Mouse (Mus musculus): ENCODE measurements at regions not wholly inside any gene's neighbourhood (a gene's known extent, or its start where the extent isn't known, plus 50 kb on each side); places are given as distances from the start of the nearest gene placed in this dataset.

- H3K9me3 ChIP-seq (ENCODE audit: control insufficient read depth, low read length): no peaks in the 10 kb centered on the region
- no peak overlapping the region for H3K9ac ChIP-seq (ENCODE audit: low read depth, low read length)
- H3K4me1 ChIP-seq (ENCODE audit: control insufficient read depth, insufficient read depth, low read depth, low read length): no peaks in the 10 kb centered on the region
- H3K36me3 ChIP-seq (ENCODE audit: control insufficient read depth, insufficient read depth, low read length): no peaks in the 10 kb centered on the region
- no peak overlapping the region for H3K27ac ChIP-seq (ENCODE audit: low read depth, low read length)
- ATAC-seq: no peak
- 88% methylated on average over 4 of the region's 4 CpGs for WGBS
- H3K27me3 ChIP-seq (replicated peaks; ENCODE audit: control insufficient read depth, insufficient read depth, low read length): no peaks in the 10 kb centered on the region
- no peak overlapping the region for H3K4me2 ChIP-seq (ENCODE audit: low read length)
- no peak overlapping the region for H3K4me3 ChIP-seq (ENCODE audit: low read length)
Observed at GRCm38 (mm10) chr11:18571557-18572209, 447.1 kb downstream of the Meis1 start.

DNA sequence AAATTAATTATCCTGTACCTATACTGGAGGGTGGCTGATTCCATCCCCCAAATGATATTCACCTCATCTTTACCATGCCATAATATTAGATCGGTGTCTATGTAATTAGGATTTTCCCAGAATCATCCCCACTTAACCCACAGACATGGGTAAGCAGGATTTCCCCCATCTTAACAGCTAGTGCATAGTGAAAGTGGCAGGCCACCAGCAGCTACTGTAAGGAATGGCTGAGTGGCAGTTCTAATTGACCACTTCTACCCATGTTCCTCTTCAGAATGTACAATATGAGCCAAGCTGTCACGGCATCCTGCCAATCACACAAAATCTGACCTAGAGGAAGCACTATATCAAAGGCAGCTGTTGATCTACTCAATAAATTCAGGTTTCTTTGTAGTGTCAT lies 455.8 kb downstream of the Meis1 start:
- H3K4me2 ChIP-seq (ENCODE audit: low read length): no peak overlapping the region
- H3K9ac ChIP-seq (ENCODE audit: low read depth, low read length): no peak overlapping the region
- no peaks in the 10 kb centered on the region for H3K27me3 ChIP-seq (replicated peaks; ENCODE audit: control insufficient read depth, insufficient read depth, low read length)
- no peaks in the 10 kb centered on the region for H3K36me3 ChIP-seq (ENCODE audit: control insufficient read depth, insufficient read depth, low read length)
- no peak overlapping the region for H3K4me3 ChIP-seq (ENCODE audit: low read length)
- WGBS: 87% methylated on average over 2 of the region's 2 CpGs
- ATAC-seq: no peak
- no peaks in the 10 kb centered on the region for H3K9me3 ChIP-seq (ENCODE audit: control insufficient read depth, low read length)
- no peaks in the 10 kb centered on the region for H3K4me1 ChIP-seq (ENCODE audit: control insufficient read depth, insufficient read depth, low read depth, low read length)
- H3K27ac ChIP-seq (ENCODE audit: low read depth, low read length): no peak overlapping the region

- Histone ChIP-seq H3K36me3 (ENCODE audit: control insufficient read depth, insufficient read depth, low read length) (no peaks in the 10 kb centered on the region), H3K4me3 (ENCODE audit: low read length) (no peak overlapping the region), H3K9me3 (ENCODE audit: control insufficient read depth, low read length) (no peaks in the 10 kb centered on the region), H3K4me1 (ENCODE audit: control insufficient read depth, insufficient read depth, low read depth, low read length) (0 out of 2 replicates have a peak, but pooled peaks cover 2% of the 10 kb centered on the region), H3K4me2 (ENCODE audit: low read length) (no peak overlapping the region), H3K27ac (ENCODE audit: low read depth, low read length) (no peak overlapping the region), H3K27me3 (replicated peaks; ENCODE audit: control insufficient read depth, insufficient read depth, low read length) (no peaks in the 10 kb centered on the region), H3K9ac (ENCODE audit: low read depth, low read length) (no peak overlapping the region)
- no peak for ATAC-seq
- WGBS: 26% methylated on average over 4 of the region's 4 CpGs
Observed at GRCm38 (mm10) chr11:18558665-18559064, 460.1 kb downstream of the Meis1 start.

DNA sequence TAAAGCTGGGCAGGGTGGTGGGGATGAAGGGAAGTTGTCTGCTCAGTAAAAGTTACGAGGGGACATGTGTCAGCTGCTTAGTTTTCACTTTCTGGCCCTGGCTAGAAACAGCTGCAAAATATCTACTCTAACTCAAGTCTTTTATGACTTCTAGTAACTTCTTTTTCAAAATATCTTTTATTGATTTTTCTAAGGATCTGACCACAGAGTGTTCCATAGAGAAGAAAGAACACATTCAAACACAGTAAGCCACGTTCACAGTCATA lies 483.3 kb downstream of the Meis1 start:
- Histone ChIP-seq H3K9ac (ENCODE audit: low read depth, low read length) (no peak overlapping the region), H3K36me3 (ENCODE audit: control insufficient read depth, insufficient read depth, low read length) (no peaks in the 10 kb centered on the region), H3K4me2 (ENCODE audit: low read length) (no peak overlapping the region), H3K27me3 (replicated peaks; ENCODE audit: control insufficient read depth, insufficient read depth, low read length) (no peaks in the 10 kb centered on the region), H3K27ac (ENCODE audit: low read depth, low read length) (no peak overlapping the region), H3K4me1 (ENCODE audit: control insufficient read depth, insufficient read depth, low read depth, low read length) (no peaks in the 10 kb centered on the region), H3K9me3 (ENCODE audit: control insufficient read depth, low read length) (no peaks in the 10 kb centered on the region), H3K4me3 (ENCODE audit: low read length) (no peak overlapping the region)
- 82% methylated on average over 2 of the region's 2 CpGs for WGBS
- no peak for ATAC-seq

- 73% methylated on average over 7 of the region's 7 CpGs for WGBS
- Histone ChIP-seq H3K4me3 (ENCODE audit: low read length) (no peak overlapping the region), H3K4me1 (ENCODE audit: control insufficient read depth, insufficient read depth, low read depth, low read length) (no peaks in the 10 kb centered on the region), H3K27me3 (replicated peaks; ENCODE audit: control insufficient read depth, insufficient read depth, low read length) (no peaks in the 10 kb centered on the region), H3K9me3 (ENCODE audit: control insufficient read depth, low read length) (no peaks in the 10 kb centered on the region), H3K27ac (ENCODE audit: low read depth, low read length) (no peak overlapping the region), H3K4me2 (ENCODE audit: low read length) (no peak overlapping the region), H3K9ac (ENCODE audit: low read depth, low read length) (no peak overlapping the region), H3K36me3 (ENCODE audit: control insufficient read depth, insufficient read depth, low read length) (no peaks in the 10 kb centered on the region)
- ATAC-seq: no peak
Observed at GRCm38 (mm10) chr11:18534807-18535591, 483.8 kb downstream of the Meis1 start.

DNA sequence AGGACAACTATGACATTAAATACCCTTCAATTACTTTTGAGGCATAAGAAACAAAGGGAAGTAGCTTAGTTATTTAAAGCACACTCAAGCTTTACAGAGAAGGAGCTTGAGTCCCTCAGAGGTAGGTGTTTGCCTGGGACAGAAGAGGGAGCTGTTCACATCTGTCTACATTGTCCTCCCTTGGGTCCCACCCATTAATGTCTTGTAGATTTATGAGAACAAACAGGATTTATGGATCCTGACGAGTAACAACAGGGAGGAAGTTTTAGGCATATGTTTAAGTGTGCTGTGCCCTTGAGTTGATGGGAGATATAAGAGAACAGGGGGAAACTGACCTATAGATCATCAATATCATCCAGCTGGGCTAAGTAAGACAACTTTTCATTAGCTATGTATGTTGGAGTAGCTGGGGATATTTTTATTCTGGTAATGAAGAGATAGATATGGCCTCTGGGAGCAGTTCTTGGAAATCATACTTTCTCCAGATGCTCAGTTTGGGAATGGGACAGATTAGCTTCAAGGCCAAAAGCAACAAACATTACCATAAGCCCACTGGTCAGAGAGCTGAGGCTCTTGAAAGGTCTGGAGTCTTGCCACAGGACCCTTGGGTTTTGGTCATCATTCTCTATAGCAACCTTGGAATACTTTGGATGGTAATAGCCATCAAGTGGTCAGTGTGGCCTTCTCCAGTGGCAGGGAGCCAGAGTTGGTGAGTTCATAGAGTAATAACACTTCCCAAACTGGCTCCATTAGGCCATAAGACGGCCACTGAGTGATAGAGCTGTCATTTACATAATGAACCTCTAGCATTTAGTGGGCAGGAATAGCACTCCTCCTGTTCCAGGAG lies 487.3 kb downstream of the Meis1 start:
- no peak for ATAC-seq
- WGBS: 69% methylated on average over 2 of the region's 2 CpGs
- no peaks in the 10 kb centered on the region for H3K36me3 ChIP-seq (ENCODE audit: control insufficient read depth, insufficient read depth, low read length)
- H3K4me2 ChIP-seq (ENCODE audit: low read length): no peak overlapping the region
- no peak overlapping the region for H3K27ac ChIP-seq (ENCODE audit: low read depth, low read length)
- H3K27me3 ChIP-seq (replicated peaks; ENCODE audit: control insufficient read depth, insufficient read depth, low read length): no peaks in the 10 kb centered on the region
- no peak overlapping the region for H3K4me3 ChIP-seq (ENCODE audit: low read length)
- H3K4me1 ChIP-seq (ENCODE audit: control insufficient read depth, insufficient read depth, low read depth, low read length): no peaks in the 10 kb centered on the region
- no peaks in the 10 kb centered on the region for H3K9me3 ChIP-seq (ENCODE audit: control insufficient read depth, low read length)
- H3K9ac ChIP-seq (ENCODE audit: low read depth, low read length): no peak overlapping the region

- Histone ChIP-seq H3K4me2 (ENCODE audit: low read length) (no peak overlapping the region), H3K4me3 (ENCODE audit: low read length) (no peak overlapping the region), H3K36me3 (ENCODE audit: control insufficient read depth, insufficient read depth, low read length) (no peaks in the 10 kb centered on the region), H3K27ac (ENCODE audit: low read depth, low read length) (no peak overlapping the region), H3K9me3 (ENCODE audit: control insufficient read depth, low read length) (no peaks in the 10 kb centered on the region), H3K9ac (ENCODE audit: low read depth, low read length) (no peak overlapping the region), H3K4me1 (ENCODE audit: control insufficient read depth, insufficient read depth, low read depth, low read length) (no peaks in the 10 kb centered on the region), H3K27me3 (replicated peaks; ENCODE audit: control insufficient read depth, insufficient read depth, low read length) (no peaks in the 10 kb centered on the region)
- WGBS: 77% methylated on average over 4 of the region's 4 CpGs
- no peak for ATAC-seq
Observed at GRCm38 (mm10) chr11:18528568-18528967, 490.2 kb downstream of the Meis1 start.

DNA sequence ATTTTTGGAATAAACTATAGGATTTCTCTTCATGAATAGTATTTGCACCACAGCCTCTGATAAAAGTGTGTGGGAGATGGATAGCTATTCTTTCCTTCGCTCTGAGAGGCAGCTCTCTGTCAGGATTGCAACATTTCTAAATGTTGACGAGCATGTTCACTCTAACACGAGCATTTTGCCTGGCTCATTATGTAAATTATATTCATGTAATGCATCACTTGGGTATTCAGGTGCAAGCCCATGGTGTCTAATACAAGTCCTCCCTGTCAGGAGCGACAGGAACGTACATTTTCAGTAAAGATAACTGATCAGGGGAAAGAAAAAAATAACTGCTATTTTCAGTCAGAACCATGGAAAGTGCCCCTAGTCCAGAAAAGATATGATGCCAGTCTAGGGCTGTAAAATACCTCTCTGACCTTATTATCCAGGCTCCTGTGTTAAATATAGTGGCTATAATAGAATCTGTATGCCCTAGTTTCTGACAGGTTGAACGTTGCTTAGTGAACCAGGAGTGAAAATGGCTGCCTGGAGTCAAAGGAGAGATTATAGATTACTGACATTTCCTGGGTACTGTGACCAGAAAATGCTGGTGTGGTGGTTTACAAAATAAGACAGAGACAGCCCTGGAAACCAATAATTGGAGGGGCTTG lies 523.6 kb downstream of the Meis1 start:
- Histone ChIP-seq H3K27ac (ENCODE audit: low read depth, low read length) (no peak overlapping the region), H3K9ac (ENCODE audit: low read depth, low read length) (no peak overlapping the region), H3K36me3 (ENCODE audit: control insufficient read depth, insufficient read depth, low read length) (no peaks in the 10 kb centered on the region), H3K4me3 (ENCODE audit: low read length) (no peak overlapping the region), H3K4me2 (ENCODE audit: low read length) (no peak overlapping the region), H3K27me3 (replicated peaks; ENCODE audit: control insufficient read depth, insufficient read depth, low read length) (no peaks in the 10 kb centered on the region), H3K4me1 (ENCODE audit: control insufficient read depth, insufficient read depth, low read depth, low read length) (no peaks in the 10 kb centered on the region), H3K9me3 (ENCODE audit: control insufficient read depth, low read length) (no peaks in the 10 kb centered on the region)
- no peak for ATAC-seq
- WGBS: 41% methylated on average over 6 of the region's 6 CpGs

DNA sequence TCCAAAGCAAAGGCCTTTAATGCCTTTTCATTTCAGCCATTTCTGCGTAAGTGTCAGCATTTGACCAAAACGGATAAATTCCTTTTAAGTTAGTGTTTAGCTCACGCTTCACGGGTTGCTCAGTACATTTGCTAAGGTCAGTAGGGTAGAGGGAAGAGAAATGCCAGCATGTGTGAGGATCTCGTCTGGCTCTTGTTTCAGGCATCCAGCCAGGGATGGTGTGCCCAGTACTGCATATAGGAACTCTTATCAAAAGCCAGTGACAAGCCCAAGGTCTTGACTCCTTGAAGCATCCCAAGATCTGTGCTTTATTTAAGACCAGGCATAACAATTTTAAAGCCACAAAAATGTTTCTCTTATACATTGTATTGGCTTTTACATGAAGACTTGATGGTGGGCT lies 524.8 kb downstream of the Meis1 start:
- Histone ChIP-seq H3K4me2 (ENCODE audit: low read length) (no peak overlapping the region), H3K4me3 (ENCODE audit: low read length) (no peak overlapping the region), H3K9ac (ENCODE audit: low read depth, low read length) (no peak overlapping the region), H3K27ac (ENCODE audit: low read depth, low read length) (no peak overlapping the region), H3K27me3 (replicated peaks; ENCODE audit: control insufficient read depth, insufficient read depth, low read length) (no peaks in the 10 kb centered on the region), H3K4me1 (ENCODE audit: control insufficient read depth, insufficient read depth, low read depth, low read length) (no peaks in the 10 kb centered on the region), H3K9me3 (ENCODE audit: control insufficient read depth, low read length) (no peaks in the 10 kb centered on the region), H3K36me3 (ENCODE audit: control insufficient read depth, insufficient read depth, low read length) (no peaks in the 10 kb centered on the region)
- WGBS: 53% methylated on average over 5 of the region's 5 CpGs
- no peak for ATAC-seq
